Mouse (Mus musculus) stomach, embryonic 14.5 days (tissue): Measurements from ENCODE around the gene B4gat1. TPM values are rescaled to one million over a fixed set of nuclear protein-coding genes. Genes with fewer than 3 reads are reported as not detected.

ENCODE experiments used
- ATAC-seq: fragments of 200-750 bp; cut with Nextera tagmentation; 2 replicates; pipeline ENCODE4 v1.8.0; 2017; ENCODE audit warnings: low read depth, moderate TSS enrichment; ENCODE audit not compliant: insufficient number of reproducible peaks, insufficient read depth, low FRiP score
- H3K27ac ChIP-seq: fragments of 300-500 bp; sonication (generic); 2 replicates; pipeline ENCODE4 v1.5.1; 2014; ENCODE audit warnings: mild to moderate bottlenecking, low read length, moderate library complexity, mixed read lengths
- H3K27me3 ChIP-seq: fragments of 300-500 bp; sonication (generic); 2 replicates; pipeline ENCODE4 v1.6.1; 2014; ENCODE audit warnings: low read length, control low read depth, mixed read lengths; ENCODE audit not compliant: control insufficient read depth, insufficient read depth
- H3K36me3 ChIP-seq: fragments of 300-500 bp; sonication (generic); 2 replicates; pipeline ENCODE4 v1.6.1; 2014; ENCODE audit warnings: mild to moderate bottlenecking, control low read depth, low read length, moderate library complexity, mixed read lengths; ENCODE audit not compliant: control insufficient read depth, insufficient read depth
- H3K4me1 ChIP-seq: fragments of 300-500 bp; sonication (generic); 2 replicates; pipeline ENCODE4 v1.6.1; 2014; ENCODE audit warnings: low read length, control low read depth, mixed read lengths; ENCODE audit not compliant: control insufficient read depth, insufficient read depth
- H3K4me2 ChIP-seq: fragments of 300-500 bp; sonication (generic); replicated peaks from 2 replicates; pipeline ENCODE4 v1.6.1; 2014; ENCODE audit warnings: low read depth, low read length, control low read depth
- H3K4me3 ChIP-seq: fragments of 300-500 bp; sonication (generic); 2 replicates; pipeline ENCODE4 v1.5.1; 2014; ENCODE audit warnings: low read depth, low read length, control low read depth
- H3K9ac ChIP-seq: fragments of 300-500 bp; sonication (generic); replicated peaks from 2 replicates; pipeline ENCODE4 v1.6.1; 2014; ENCODE audit warnings: low read depth, mild to moderate bottlenecking, control low read depth, low read length, moderate library complexity, mixed read lengths
- H3K9me3 ChIP-seq: fragments of 300-500 bp; sonication (generic); 2 replicates; pipeline ENCODE4 v1.6.1; 2016; ENCODE audit warnings: low read depth, low read length, control low read depth; ENCODE audit not compliant: control insufficient read depth
- WGBS: fragments of 180-500 bp; shearing (Covaris S2); extraction: QIAGEN DNeasy Blood & Tissue Kit; methylation state at CpG from one replicate; pipeline ENCODE4 v1.1.7; 2014; 5-methylcytosine and 5-hydroxymethylcytosine counted together
- polyA plus RNA-seq: library from polyadenylated mRNA; unstranded; fragments of >200 nt; fragmentation: Nextera tagmentation; extraction: Ambion mirVana; gene quantifications from 2 replicates; pipeline ENCODE4 v1.2.1, GENCODE M21; 2014

B4gat1 gene
- polyA plus RNA-seq, 1 experiment from 2014 or later = 40.5 TPM

DNA sequence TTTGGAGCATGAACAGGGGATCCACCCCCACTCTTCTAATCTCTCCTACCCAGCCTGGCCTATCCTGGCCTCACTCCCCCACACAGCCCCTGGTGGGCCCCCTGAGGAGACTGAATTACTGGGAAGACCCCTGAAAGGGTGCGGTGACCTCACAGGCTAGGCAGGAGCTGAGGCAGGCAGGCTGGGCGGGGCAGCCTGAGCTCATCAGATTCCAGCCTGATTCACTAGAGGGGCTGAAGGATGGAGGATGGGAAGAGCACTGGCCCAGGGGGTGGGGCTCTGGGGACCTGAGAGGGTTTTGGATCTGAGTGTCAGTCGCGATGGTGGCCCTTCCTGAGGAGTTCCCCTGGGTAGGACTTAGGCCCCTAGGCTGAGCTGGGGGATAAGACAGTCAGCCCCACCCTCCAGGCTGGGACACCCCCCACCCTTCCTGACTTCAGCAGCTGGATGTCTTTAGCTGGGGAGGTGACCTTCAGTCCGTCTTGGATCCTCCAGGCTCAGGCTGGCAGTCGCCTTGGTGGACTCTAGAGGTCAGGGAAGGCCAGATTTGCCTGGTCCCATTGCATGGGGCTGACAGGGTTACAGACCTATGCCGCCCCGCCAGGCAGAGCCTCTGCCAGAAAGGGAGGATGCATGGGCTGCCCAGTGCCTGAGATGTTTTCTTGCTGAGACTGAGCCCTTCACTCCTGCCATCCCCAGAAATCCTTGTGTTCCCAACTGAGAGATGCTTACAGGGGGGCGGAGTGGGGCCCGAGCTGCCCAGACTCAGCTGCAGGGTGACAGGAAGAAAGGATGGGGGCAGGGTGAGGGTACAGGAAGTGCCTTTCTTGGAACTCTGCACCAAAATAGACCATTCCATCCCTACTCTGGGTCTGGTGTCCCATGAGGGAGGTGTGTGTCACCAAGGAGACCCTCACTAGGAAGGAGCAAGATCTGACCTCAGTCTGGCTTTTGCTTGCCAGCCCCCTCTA is 20.5 kb downstream of the B4gat1 start:
- Histone ChIP-seq H3K27me3 (no peaks in the 10 kb centered on the region), H3K9ac (0 out of 2 replicates have a peak overlapping the region, but pooled peaks have one; percentile 7), H3K4me3 (no peak overlapping the region), H3K36me3 (no peaks in the 10 kb centered on the region), H3K4me1 (peaks cover 31% of the 10 kb centered on the region), H3K4me2 (peak overlapping the region; percentile 14; the same call in 1 of the 2 replicates), H3K27ac (peak overlapping the region; percentile 66; the same call in 1 of the 2 replicates), H3K9me3 (no peaks in the 10 kb centered on the region)
- WGBS = 9% methylated on average over 10 of the region's 10 CpGs
- ATAC-seq = peak; percentile 40; the same call in 1 of the 2 replicates

DNA sequence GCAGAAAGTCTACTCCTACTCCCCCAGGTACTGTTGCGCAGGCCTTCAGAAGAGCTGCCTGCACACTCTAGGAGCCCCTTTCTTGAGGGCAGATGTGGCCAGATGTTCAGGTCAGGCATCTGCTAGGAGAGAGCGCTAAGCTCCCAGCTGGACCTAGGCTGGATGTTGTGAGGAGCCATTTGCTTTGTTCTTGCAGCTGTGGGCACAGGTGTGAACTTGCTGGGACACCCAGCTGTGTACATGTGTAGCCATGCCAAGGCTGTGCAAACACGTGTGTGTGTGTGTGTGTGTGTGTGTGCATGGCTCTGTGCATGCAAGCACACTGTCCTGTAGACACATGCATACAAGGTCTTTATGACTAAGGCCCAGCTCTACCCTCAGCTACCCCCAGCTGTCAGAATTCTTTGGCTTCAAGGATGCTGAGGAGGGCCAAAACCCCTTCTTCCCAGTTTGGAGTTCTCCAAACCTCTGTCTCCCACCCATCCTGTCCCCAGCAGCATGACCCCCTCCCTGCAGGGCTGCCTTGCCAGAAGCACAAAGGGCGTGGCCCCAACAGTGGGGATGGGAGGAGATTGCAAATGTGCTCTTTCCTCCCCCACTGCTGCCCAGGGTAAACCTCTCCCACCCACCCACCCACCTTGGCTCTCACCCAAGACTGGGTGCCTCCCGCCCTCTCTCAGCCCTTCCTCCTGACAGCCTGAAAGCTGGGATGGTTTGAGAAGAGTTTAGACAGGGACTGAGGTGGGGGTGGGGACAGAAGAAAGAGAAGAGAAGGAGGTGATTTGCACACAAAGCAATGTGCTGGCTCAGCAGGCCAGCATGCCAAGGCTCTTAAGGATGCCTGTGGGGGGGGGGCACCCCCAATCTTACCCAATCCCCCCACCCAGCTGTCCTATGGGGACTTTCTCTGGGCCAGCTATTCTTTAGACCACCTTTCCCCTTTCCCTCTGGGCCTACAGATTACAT is 22.0 kb downstream of the B4gat1 start:
- Histone ChIP-seq H3K4me3 (no peak overlapping the region), H3K9me3 (no peaks in the 10 kb centered on the region), H3K36me3 (no peaks in the 10 kb centered on the region), H3K27me3 (no peaks in the 10 kb centered on the region), H3K4me1 (peaks cover 43% of the 10 kb centered on the region), H3K9ac (no peak overlapping the region), H3K27ac (peak overlapping the region; percentile 66; the same call in 1 of the 2 replicates), H3K4me2 (no peak overlapping the region)
- WGBS = 24% methylated on average over 5 of the region's 5 CpGs
- peak; percentile 31; the same call in 1 of the 2 replicates for ATAC-seq

DNA sequence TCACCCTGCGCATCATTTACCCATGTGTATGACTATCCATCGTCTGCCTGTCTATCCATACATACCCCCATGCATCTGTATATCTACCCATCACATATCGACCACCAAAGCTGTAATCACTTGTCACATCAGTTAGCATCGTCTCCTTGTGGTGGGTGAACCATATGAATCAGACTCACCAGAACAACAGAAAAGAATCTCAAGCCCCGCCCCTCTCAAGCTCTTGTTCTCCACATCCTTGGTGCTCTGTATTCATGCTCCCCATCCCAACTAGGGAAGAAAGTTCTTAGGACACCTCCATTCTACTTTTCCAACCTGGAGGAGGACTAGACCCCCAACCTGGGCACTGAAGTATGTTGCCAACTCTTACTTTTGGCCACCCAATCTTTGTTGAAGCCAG is 23.4 kb downstream of the B4gat1 start:
- Histone ChIP-seq H3K4me2 (no peak overlapping the region), H3K27ac (no peak overlapping the region), H3K36me3 (no peaks in the 10 kb centered on the region), H3K9me3 (no peaks in the 10 kb centered on the region), H3K4me1 (peaks cover 48% of the 10 kb centered on the region), H3K9ac (no peak overlapping the region), H3K4me3 (no peak overlapping the region), H3K27me3 (no peaks in the 10 kb centered on the region)
- 88% methylated on average over 5 of the region's 5 CpGs for WGBS
- ATAC-seq = no peak

DNA sequence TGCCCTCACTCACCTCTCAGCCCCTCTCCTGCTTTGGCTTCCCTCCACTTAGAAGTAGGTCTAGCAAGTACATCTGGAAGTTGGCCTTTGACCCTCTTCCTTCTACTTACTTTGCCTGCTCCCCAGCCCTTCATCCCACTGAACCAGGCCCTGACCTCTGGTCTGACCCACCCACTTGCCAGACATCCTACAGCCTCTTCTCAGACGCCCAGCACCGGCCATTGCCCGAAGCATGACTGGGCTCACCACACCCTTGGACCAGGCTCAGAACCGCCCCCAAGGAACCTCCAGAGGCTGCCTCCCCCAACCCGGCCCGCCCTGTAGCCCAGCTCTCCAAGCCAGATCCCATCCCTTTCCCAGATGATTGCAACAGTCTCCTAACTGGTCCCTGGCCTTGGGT is 23.8 kb downstream of the B4gat1 start:
- Histone ChIP-seq H3K4me3 (no peak overlapping the region), H3K9me3 (no peaks in the 10 kb centered on the region), H3K36me3 (no peaks in the 10 kb centered on the region), H3K27ac (no peak overlapping the region), H3K27me3 (no peaks in the 10 kb centered on the region), H3K4me2 (no peak overlapping the region), H3K4me1 (peaks cover 51% of the 10 kb centered on the region), H3K9ac (no peak overlapping the region)
- 74% methylated on average over 6 of the region's 6 CpGs for WGBS
- no peak for ATAC-seq

DNA sequence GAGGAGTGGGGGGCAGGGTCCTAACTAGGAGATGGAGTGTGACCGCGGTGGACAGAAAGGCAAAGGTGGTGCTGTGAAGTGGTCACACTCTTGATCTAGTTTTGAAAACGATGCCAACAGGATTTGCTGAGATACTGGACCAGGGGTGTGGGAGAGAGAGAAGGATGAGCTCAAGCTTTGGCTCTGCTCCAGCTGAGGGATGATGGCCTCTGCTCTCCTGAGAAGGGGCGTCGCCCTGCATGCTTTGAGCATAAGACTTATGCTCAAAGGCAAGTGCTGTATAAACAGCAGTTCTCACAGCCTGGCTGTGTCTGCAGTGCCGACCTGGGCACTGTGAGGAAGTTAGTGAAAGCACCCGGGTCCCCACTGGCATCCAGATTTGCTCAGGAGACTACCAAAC is 26.5 kb downstream of the B4gat1 start:
- ATAC-seq = no peak
- 39% methylated on average over 7 of the region's 7 CpGs for WGBS
- Histone ChIP-seq H3K27ac (peak overlapping the region; percentile 33; the same call in 1 of the 2 replicates), H3K9me3 (no peaks in the 10 kb centered on the region), H3K4me2 (no peak overlapping the region), H3K27me3 (0 out of 2 replicates have a peak, but pooled peaks cover 2% of the 10 kb centered on the region), H3K36me3 (no peaks in the 10 kb centered on the region), H3K4me3 (no peak overlapping the region), H3K4me1 (peaks cover 49% of the 10 kb centered on the region), H3K9ac (no peak overlapping the region)

DNA sequence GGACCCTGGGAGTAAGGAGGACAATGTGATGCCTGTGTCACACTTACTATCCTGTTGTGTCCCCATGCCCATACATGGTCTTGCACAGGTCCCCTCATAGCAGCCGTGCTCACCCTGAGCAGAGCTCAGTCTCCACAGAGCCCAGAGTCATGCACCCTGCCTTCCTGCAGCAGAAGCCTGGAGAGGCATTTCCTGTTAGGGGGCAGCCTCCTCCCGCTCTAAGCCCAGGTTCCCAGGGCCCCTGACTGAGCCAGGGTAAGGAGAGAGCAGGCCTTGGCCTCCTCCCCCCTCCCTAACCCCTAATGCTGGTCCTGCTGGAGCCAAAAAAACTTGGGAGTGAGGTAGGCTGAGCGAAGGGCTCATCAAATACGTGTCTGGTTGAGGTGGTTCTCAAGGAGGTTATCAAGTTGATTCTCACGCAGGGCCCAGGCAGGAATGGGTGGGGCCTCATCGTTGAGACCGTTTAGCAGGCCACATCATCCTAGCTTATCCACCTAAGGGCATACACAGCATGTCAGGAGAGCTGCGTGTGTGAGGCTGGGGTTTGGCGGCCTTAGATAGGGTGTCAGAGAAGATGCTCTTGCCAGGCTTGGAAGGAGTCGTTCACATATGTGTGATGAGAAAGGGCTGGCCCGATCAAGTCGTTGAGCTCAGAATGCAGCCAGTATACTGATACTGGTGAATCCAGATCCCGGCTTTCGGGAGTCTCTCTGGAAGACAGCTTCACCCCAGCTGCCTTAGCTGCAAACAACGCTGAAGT is 28.6 kb downstream of the B4gat1 start:
- H3K9me3 ChIP-seq = no peaks in the 10 kb centered on the region
- peak overlapping the region; percentile 70; the same call in 1 of the 2 replicates for H3K4me3 ChIP-seq
- H3K36me3 ChIP-seq = no peaks in the 10 kb centered on the region
- 0 out of 2 replicates have a peak, but pooled peaks cover 2% of the 10 kb centered on the region for H3K27me3 ChIP-seq
- ATAC-seq = no peak
- 3% methylated on average over 15 of the region's 15 CpGs for WGBS
- H3K4me2 ChIP-seq = peak overlapping the region; percentile 76
- peaks cover 45% of the 10 kb centered on the region for H3K4me1 ChIP-seq
- peak overlapping the region; percentile 28; the same call in 1 of the 2 replicates for H3K9ac ChIP-seq
- H3K27ac ChIP-seq = peak overlapping the region; percentile 95

DNA sequence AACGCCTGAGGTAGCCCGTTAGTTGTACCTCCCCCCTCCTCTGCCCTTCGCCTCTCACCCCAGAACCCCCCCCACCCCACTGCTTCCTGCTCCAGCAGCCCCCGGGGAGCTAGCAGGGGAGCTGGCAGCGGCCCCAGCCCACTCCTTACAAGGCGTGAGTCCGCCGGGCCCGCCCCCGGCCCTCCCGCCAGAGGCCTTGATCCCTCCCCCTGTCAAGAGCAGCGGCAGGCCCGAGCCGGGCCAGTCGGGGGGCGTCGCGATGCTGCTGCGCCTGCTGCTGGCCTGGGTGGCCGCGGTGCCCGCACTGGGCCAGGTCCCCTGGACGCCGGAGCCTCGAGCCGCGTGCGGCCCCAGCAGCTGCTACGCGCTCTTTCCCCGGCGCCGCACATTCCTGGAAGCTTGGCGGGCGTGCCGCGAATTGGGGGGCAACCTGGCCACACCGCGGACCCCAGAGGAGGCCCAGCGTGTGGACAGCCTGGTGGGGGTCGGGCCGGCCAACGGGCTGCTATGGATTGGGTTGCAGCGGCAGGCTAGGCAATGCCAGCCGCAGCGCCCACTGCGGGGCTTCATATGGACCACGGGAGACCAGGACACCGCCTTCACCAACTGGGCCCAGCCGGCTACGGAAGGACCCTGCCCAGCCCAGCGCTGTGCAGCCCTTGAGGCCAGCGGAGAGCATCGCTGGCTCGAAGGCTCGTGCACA is 29.4 kb downstream of the B4gat1 start, which contains the start of gene Cd248:
Cd248 (plus strand) TSS at position 212 of the 703 bp plus-strand sequence.
- Histone ChIP-seq H3K27me3 (0 out of 2 replicates have a peak, but pooled peaks cover 2% of the 10 kb centered on the region), H3K9ac (peak within 1 kb of the TSS; percentile 60), H3K4me2 (peak within 1 kb of the TSS; percentile 76), H3K9me3 (no peaks in the 10 kb centered on the region), H3K36me3 (no peaks in the 10 kb centered on the region), H3K4me3 (peak within 1 kb of the TSS; percentile 70), H3K4me1 (peaks cover 45% of the 10 kb centered on the region), H3K27ac (peak within 1 kb of the TSS; percentile 95)
- 1% methylated on average over 54 of the region's 56 CpGs for WGBS
- ATAC-seq = peak; percentile 63
